Mouse (Mus musculus) urinary bladder, postnatal 14 days (tissue): ENCODE data around the gene Prkag2.

Experiments used
- DNase-seq: peaks from one replicate; pipeline ENCODE4 v3.0.0; 2021; ENCODE audit warnings: low spot score

Gene Prkag2

DNA sequence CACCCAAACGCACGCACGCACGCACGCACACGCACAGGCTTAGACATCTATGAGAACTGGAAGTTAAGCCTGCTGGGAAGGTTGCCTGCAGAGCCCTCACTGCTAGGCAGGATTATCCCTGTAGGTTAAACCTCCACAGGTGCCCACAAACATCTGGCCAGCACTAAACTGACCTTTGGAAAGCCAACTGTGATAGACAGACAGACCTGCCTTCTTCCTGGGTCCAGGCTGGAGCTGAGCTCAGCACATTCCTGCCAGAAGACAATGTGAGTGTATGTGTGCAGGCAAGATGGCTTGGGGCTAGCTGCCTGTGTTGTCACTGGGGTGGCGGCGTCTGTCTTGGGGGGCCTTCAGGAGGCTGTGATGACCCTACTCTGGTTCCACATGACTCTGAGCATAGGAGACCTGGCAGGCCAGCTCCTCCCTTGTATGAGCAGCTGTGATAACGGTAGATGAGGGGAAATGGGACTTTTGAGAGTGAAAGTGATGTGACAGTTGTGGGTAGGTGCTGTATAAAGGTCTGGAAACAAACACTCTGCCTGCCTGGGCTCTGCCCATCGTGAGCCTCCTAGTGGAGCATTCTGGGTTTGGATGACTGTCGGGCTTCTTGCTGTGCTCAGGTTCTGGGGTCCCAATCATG is 131.1 kb downstream of the Prkag2 start:
- DNase-seq: no peak

DNA sequence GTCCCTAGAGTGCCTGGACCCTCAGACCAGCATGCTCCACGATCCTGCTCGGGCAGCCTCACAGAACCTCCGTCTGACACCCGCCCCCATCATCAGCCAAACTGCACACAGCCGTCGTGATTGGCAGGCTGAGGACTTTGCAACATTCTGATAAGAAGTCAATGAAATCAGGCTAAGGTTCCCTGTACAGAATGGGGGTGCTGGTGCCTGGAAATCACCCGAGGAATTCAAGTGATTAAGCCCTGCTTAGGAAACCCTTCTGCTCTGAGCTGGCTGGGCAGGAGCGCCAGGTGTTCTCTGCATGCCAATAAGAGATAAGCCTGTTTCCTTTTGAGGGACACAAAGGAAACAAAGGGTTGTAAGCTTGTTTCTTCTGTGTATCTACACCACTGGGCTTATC is 131.7 kb downstream of the Prkag2 start:
- no peak for DNase-seq

DNA sequence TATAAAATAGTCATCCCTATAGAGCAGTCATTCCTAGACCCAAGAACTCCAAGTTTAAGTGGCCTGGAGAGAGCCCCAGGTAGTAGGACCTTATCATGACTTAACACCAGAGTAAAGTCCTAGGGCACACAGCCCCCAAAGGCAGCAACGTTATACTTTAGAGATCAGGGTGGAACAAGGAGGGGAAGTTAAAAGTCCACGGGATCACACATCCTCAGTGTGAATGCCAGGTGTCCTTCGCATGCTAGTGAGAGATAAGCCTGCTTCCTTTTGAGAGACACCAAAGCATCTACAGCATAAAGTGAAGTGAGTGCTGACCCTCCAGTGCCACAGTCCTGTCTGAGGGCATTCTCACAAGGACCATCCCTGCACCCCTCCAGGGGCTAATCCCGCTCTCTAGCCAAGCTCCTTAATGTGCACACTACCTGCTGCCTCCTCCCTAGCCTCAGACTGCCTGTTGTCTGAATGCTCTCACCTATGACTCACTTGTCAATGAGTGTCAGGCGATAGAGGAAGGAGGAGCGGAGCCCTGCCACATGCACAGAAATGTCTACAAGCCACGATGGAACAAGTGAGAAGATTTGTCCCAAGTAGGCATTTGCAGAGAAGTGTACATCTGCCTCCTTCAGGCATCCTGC is 132.4 kb downstream of the Prkag2 start:
- no peak for DNase-seq

DNA sequence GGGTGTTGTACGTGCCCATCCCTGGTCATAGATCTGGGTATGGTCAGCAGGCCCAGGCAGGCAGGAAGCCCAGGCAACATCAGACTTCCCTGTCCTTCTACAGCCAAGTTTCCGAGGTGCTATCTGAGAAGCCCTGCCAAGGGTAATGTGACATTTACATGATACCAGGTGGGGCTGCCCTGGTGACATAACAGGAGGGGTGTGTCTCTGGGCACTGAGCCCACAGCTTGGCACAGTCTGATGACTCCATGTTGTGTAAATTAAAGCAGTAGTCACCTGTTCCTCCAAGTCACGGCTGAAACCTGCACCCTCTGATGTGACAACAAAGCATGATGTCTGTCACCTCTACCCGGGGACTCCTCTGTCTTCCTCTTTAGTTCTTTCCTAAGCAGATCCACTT is 136.7 kb downstream of the Prkag2 start:
- DNase-seq: peak; percentile 64

DNA sequence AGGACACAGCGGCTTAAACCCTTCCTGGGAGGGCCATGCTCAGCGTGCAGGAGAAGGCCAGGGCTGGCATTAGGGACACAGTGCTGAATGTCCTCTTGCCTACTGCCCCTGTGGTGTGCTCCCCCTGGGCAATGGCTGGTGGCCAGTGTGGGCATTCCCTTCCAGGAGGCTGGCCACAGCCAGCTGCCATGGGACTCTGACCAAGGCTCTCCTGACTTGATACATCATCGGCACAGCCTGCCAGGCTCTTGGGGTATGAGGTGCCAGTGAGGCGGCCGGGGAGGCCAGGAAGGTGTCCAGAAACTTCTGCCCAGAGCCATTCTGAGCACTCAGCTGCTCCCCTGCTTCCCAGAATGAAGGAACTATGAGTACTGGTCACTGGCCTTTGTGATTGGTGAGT is 139.7 kb downstream of the Prkag2 start:
- no peak for DNase-seq

DNA sequence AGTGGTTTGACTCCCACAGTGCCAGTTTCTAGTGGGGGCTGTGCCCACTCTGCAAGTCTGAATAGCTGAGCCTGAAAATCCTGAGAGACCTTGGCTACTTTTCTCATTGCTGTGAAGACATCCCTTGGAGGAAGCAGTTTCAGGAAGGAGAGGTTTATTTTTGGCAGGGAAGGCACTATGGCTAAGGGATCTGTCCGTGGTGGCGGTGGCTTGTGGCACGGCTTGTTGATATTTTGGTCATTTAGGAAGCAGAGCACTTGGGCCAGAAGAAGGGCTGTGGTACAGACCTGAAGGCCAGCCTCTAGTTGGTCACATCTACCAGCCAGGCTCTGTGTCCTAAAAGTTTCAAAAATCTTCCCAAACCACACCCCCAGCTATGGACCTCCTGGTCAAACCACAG is 140.7 kb downstream of the Prkag2 start:
- no peak for DNase-seq

DNA sequence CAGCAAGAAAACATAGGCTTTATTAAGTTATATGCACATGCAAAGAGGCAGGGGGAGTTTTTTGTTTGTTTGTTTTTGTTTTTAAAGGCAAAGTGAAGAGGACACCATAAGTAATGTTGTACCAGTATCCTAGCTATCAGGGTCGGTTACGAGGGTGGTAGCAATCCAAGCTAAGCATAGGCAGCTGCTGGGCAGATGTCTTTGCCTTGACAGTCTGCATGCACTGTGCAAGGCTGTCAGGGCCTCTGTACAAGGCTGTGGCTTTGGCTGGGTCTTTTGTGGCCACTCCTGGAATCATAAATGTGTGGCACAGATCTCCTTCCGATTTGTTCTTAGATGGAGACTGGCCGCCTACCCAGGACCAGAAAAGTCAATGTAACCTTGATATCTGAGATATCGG is 141.8 kb downstream of the Prkag2 start:
- DNase-seq: no peak

DNA sequence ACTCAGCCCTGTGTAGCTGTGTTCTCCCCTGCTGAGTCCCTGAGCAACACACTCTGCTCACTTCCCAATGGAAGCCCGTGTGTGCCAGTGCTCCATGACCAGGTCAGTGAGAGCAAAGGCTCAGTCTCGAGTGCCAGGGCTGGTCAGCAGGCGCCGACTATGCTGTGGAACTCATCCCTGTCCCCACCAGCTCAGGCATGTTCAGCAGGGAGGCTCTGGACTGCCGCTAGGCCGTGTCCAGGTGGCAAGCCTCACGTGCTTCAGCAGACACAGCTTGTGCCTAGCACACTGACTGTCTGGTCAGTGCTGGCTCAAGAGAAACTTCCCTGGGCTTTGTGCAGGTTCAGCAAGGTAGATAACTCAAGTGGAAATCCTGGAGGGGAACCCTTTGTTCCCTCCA is 143.6 kb downstream of the Prkag2 start:
- DNase-seq: no peak

DNA sequence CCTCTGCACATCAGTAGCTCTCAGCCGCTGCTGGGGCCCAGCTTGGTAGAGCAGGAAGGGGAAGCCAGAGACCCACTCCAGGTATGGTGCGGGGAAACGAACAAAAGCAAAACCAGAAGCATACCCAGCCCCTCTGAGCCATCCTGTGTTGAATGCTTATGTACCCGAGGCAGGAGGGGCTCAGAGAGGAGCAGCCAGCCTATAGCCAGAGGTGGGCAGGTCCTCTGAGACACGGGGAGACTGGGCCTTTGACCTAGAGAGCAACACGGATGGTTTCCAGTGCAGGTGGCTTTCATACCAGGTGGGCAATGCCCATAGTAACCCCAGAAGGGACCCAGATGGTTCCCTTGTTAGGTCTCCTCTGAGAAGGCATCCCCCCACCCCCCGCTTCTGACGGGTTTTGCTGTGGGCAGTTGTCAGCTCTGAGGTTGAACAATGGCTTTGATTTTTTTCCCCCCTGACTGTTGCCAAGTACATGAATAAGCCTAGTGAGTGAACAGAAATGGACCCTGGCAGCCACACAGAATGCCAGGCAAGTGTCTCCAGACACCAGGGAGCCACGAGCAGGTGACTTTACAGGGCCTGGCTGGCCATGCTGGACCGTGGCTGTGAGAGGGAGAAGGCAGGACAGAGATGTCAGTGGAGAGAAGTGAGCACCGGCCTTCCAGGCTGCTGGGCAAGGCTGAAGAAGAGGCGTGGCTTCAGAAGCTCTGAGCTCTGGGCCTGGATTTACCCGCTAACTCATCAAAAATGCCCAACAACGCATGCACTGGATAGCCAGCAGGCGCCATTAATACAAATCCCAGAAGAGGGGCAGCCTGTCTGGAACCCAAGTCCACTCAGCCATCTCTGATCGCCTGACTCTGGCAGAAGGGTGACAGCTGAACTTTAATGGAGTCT is 147.3 kb downstream of the Prkag2 start:
- DNase-seq: no peak

DNA sequence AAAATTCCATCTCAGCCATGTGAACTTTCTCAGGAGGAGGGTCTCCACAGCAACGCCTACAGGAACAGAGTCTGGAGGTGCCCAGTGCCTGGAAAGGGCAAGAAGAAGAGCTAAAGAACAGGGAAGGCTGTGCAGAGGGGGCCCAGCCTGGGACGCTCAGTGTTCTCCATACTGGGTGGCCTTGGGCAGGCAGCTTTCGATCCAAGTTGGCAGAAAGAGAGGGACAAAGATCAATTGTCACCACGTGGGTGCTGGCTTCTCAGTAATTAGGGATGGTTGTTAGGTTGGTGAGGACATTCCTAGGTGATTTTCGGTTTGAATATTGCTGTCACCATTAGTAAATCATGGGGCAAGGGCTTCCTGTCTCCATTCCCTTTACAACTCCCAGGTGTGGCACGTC is 148.2 kb downstream of the Prkag2 start:
- no peak for DNase-seq

DNA sequence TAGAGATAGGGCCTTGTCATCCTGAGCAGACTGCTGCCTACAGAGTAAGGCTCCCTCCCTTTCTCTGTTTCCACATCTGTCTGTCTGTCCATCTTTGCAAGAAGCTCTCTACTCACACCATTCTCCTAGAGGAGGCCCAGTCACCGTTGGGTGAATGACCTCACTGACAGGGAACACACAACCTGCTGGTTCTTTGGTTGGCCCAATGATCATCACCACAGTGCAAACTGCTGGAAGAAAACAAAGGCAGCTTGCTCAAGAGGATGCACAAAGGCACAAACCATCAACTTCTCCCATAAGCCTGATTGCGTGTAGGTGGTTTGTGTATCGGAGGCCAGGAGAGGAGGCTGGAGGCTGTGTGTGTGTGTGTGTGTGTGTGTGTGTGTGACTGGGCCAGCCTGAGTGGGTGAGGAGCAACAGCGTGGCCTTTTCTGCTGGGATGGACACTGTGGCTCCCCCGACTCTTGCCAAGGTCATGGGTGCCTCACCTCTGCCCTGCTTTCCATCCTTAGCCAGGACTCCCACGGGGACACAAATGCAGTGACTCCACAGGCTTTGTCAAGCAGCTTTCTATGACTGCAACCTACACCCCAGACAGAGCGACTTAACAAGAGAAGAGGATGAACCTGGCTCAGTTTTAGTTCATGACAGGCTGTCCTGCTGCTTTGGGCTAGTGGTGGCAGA is 149.4 kb downstream of the Prkag2 start:
- DNase-seq: no peak

DNA sequence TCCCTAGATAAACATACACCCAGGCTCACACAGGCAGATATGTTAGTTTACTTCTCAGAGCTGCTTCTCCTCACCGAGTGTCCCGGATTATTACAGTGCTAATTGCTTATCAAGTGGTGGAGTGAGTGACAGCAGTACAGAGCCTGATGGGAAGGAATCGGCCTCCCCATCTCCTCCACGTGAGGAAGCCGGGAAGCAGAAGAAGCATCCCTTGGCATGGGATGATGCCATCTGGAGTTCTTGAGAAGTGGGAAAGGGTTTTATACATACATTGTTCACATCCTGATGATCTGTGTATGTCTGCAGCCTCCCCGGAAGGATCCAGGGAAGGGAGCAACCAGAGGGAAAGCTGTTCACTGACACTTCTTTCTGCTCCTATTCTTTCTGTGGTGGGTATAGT is 150.4 kb downstream of the Prkag2 start:
- DNase-seq: no peak

DNA sequence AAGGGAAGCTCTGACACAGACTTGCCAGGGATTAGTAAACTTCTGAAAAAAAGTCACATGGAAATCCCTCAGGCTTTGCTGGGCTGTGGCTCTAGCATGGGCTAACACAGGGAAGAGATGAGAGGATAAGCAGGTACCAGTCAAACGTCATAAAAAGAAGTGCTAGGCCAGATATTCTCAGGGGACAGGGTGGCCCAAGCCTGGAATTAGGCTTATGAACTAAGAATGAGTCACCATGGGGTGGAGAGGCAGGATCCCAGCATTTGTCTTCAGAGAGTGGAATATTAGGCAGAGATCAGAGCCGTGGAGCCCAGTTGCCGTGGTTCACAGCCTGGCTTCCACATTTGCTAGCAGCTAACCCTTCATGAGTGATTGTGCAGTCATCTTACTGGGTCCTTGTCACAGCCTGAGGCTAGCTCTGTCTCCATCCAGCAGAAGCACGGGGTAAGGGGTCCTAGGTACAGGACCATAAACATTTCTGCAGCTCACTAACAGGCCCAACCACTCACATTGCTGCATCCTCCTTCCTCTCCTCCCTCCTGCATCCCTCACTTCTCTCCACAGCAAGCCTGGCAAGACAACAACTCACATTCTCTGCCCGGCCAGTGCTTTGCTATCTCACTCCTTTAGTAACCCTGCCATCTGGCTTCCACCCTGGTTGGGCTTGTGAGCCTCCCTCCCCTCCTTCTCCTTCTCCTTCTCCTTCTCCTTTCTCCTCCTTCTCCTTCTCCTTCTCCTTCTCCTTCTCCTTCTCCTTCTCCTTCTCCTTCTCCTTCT is 162.2 kb downstream of the Prkag2 start:
- DNase-seq: no peak

DNA sequence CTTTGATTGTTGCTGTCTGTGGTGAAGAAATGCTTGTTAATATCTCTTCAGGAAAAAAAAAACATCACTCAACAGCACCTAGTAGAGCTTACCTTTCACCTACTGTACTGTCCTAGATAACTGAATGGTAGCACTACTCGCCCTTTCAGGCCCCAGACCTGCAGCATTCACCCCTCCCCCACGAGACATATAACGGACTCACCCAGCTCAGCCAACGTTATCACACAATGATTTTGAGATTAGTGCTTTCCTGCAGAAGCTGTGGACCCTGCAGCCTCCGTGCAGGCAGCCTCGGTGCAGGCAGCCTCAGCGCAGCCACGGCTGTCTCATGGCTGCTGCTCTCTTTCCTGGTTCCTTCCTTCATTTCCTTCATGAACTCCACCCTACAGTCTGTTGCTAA is 164.0 kb downstream of the Prkag2 start:
- no peak for DNase-seq

DNA sequence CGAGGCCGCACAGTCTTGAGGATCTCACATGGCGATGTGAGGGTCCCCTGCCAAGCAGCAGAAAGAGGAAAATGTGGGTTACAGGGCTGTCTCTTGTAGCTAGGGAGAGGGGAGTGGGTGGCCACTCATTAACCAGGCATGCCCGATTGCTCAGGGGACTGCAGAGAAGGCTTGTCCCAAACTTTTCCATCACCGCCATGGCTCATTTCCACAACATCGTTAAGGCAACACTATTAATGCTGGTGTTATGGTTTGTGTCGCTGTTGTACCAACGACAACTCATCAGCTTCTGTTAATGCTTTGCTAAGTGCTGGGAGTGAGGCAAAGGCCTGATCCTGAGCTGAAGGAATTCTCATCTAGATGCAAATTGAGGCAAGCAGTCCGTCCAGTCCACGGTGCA is 165.0 kb downstream of the Prkag2 start:
- DNase-seq: no peak

DNA sequence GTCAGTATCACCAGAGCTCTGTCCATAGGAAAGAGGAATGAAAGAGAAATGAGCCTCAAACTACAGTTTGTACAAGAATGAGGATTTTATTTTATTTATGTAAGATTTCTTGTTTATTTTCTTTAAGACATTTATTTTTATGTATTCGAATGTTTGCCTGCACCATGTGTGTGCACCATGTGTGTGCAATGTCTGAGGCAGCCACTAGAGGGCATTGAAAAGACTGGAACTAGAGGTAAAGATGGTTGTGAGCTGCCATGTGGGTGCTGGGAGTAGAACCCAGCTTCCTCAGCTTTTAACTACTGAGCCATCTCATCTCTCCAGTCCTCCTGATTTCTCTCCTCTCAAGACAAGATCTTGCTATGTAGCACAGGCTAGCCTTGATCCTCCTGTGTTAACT is 166.7 kb downstream of the Prkag2 start:
- no peak for DNase-seq

DNA sequence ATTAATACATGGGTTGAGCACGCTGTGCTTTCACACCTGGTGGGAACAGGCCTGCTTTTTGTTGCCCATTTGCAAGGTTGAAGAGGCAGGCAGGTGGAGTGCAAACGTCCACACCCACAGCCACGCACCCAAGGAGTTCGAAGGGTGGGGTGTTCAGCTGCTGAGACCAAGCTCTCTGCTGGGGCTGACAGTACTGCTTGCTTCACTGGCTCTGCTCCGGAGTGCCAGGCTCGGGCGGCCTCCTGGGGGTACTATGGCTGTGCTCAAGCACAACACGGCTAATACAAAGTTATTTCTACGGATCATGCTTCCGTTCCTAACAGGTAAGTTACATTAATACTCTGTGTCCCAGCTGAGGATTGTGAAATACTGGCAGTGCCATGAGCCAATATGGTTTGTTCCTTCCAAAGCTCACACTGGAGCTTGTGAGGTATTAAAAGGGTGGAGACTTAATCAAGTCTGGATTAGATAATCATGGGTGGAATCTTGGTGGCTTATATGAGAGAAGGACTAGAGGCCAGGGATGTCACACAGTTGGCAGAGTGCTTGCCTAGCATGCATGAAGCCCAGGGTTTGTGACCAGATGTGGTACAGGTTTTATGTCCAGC is 168.8 kb downstream of the Prkag2 start:
- DNase-seq: no peak

DNA sequence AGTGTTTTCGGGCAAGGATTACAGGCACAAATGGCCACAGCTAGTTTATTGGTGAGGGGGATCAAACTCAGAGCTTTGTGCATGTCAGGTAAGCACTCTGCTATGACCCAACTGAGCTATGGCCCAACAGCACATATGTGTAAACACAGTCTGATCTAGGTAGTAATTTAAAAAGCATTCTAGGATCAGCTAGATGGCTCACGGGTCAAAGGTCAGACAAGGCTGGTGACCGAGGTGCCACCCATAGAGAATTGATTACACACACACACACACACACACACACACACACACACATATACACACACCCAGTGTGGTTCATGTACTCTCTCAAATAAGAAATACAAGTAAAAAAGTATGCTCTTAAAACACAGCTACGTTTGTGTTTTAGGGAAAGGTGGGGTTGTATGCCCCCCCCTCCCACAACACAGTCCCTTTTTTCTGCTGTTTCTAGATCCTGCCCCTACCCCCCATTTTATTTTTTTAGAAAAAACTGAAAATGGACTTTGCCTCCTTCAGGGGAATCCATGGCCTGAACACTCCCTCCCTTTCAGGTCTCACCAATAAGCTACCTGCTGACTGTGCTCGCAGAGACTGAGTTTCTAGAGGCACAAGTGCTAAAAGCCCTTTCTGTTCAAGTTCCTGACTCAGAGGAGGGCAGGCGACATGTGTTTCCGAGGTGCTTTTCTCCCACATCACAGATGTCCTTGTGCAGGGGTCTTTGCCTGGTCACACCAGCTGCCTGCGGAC is 169.4 kb downstream of the Prkag2 start:
- DNase-seq: no peak

DNA sequence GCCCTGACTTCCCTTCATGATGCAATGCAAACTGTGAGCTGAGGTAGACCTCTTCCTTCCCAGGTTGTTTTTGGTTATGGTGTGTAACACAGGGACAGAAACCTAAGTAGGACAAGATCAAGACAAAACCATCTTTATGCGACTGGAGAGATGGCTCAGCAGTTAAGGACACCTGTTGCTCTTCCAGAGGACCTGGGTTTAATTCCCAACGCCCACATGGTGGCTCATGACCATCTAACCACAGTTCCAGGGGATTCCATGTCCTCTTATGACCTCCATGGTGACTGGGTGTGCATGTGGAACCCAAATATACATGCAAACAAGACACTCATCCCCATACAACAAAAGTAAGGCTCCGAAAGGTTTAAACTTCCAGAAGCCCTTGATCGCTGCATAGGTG is 171.6 kb downstream of the Prkag2 start:
- no peak for DNase-seq

DNA sequence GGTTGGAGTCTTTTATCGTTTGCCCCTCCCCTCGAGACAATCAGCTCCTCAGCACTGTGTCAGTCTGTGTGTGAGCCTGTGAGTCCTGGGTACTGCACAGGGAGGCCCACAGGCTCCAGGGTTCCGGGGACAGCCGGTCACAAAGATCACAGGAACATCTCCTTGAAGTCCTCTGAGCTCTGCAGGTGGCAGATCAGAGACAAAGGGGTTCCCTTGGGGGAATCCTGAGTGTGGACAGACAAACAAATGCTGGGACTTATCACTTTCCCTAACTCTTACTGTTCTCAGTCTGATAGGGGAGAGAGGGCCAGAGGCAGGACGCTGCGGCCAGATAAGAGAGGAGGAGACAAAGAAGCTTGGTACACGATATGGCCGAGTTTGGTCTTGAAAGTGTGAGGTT is 172.7 kb downstream of the Prkag2 start:
- DNase-seq: no peak

DNA sequence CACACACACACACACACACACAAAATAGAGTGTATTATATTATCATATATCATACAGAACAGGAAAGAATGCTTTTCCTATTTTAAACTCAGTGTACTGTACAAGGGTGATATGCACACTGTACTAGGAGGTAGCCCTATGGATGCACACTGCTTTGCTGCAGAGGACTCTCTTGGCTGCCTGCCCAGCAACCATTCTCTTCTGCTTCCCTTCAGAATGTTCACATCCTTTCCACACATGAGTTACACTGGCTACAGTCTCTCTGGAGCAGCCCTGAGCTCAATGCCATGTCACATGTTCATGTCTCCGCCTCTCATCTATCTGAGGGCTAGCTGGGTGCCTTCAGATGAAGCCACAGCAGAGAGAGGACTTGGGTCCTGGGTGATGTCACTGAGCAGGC is 181.3 kb downstream of the Prkag2 start:
- DNase-seq: no peak
